Mouse (Mus musculus): ENCODE results near the gene Pygo2. TPM values are rescaled to one million over a fixed set of nuclear protein-coding genes. Genes with fewer than 3 reads are reported as not detected.

Pygo2 gene
- polyA plus RNA-seq, 1 experiment from 2014 or later, result 10.1 TPM

DNA sequence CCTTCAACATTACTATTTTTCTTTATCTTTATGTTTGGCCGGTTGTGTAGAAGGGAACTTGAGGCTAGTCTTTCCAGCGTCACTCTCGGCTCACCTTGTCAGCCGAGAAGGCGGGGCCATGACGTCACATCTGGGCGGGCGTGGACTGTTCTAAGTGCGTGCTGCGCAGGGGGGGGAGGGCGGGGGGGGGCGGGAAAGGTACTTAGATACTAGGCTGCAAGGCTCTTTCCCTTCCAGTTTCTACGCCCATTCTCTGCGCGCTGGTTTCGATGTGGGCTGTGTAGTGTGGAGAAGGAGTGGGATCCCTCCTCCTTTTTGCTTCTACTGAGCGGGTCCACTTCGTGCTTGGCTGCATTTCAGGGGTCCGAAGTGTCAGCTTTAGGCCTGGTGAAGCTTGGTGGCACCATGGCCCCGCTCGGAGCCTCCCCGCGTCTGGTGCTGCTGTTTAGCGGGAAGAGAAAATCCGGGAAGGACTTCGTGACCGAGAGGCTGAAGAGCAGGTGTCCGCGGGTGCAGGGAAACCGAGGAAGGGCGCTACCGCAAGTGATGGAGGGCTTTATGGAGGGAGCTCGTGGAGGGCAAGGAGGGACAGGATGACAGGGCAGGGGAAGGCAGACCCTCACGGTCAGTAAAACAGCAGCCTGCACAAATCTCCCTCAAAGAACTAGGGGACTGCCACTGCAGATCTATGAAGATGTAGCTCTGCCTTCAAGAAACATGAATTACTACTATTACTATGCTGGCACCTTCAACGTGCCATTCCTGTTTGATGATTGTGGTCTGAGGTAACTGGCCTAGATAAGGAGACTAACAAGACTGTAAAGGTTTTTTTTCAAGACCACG is 29.2 kb downstream of the Pygo2 start:
- no peaks in the 10 kb centered on the region for H3K27me3 ChIP-seq
- H3K9me3 ChIP-seq (replicated peaks), result no peaks in the 10 kb centered on the region
- WGBS (ENCODE audit: insufficient replicate concordance), result under 1% methylated on average over 34 of the region's 36 CpGs
- peak; percentile 85 for ATAC-seq (ENCODE audit: insufficient read depth)
- peak overlapping the region; percentile 91 for H3K4me2 ChIP-seq
- no peaks in the 10 kb centered on the region for H3K36me3 ChIP-seq (replicated peaks)
- peak overlapping the region; percentile 85 for H3K27ac ChIP-seq (replicated peaks)
- H3K4me1 ChIP-seq (replicated peaks), result peaks cover 38% of the 10 kb centered on the region
- peak overlapping the region; percentile 69 for H3K9ac ChIP-seq
- peak overlapping the region; percentile 74 for H3K4me3 ChIP-seq (replicated peaks)

DNA sequence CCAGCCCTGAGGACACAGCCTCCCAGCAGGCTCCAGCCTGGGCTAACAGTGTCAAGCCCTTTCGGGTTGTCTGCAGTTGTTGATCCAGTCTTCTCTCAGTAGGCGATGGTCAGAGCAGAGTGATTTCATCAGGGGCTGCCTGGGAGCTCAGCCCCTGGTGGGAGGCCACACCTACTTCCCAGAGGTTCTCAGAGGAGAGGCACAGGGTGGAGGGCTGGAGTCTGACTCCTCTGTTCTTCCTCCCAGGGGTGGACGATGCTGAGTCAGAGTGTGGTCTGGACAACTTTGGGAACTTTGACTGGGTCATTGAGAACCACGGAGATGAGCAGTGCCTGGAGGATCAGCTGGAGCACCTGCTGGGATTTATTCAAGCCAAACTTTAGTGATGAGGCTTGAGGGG is 38.3 kb downstream of the Pygo2 start:
- WGBS (ENCODE audit: insufficient replicate concordance), result 51% methylated on average over 4 of the region's 4 CpGs
- Histone ChIP-seq H3K27ac (replicated peaks) (no peak overlapping the region), H3K27me3 (no peaks in the 10 kb centered on the region), H3K4me2 (no peak overlapping the region), H3K4me3 (replicated peaks) (no peak overlapping the region), H3K9ac (no peak overlapping the region), H3K4me1 (replicated peaks) (no peaks in the 10 kb centered on the region), H3K36me3 (replicated peaks) (peaks cover 18% of the 10 kb centered on the region; the same call in 1 of the 2 replicates), H3K9me3 (replicated peaks) (no peaks in the 10 kb centered on the region)
- ATAC-seq (ENCODE audit: insufficient read depth), result no peak

DNA sequence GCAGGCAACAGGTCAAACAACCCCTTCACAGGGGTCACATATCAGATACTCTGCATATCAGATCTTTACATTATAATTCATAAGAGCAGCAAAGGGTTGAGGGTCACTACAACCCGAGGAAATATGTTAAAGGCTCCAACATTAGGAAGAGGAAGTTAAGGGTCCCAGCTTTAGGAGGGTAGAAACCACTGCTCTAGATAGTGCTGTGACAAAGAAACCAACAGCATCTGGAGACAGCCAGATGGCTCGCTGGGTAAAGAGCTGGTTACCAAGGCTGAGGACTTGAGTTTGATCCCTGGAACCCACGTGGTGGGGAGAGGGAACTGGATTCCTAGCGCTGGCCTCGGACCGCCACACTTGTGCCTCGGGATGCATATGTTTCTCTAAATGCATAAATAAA is 42.3 kb downstream of the Pygo2 start:
- Histone ChIP-seq H3K9me3 (replicated peaks) (no peaks in the 10 kb centered on the region), H3K27me3 (no peaks in the 10 kb centered on the region), H3K9ac (no peak overlapping the region), H3K4me2 (no peak overlapping the region), H3K4me1 (replicated peaks) (no peaks in the 10 kb centered on the region), H3K4me3 (replicated peaks) (no peak overlapping the region), H3K27ac (replicated peaks) (no peak overlapping the region), H3K36me3 (replicated peaks) (peaks cover 17% of the 10 kb centered on the region; the same call in 1 of the 2 replicates)
- no peak for ATAC-seq (ENCODE audit: insufficient read depth)
- 31% methylated on average over 7 of the region's 7 CpGs for WGBS (ENCODE audit: insufficient replicate concordance)

DNA sequence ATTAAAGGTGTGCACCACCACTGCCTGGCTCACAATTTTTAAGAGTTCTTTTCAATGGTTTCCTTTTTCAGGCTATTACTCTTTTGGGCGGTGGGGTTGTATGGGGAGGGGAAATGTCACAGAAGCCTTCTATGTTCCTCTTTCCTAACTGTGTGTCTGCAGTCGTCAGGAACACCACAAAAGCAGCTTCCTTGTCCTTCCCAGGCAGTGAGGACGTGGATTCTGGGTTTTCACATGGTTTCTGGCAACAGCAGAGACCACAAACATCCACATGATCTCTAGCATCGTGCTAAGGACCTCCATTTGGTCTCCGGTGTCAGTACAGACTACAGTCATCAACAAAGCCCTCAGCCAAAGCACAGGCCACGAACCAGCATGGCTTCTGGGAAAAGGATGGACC is 43.8 kb downstream of the Pygo2 start:
- Histone ChIP-seq H3K9ac (no peak overlapping the region), H3K4me3 (replicated peaks) (no peak overlapping the region), H3K36me3 (replicated peaks) (0 out of 2 replicates have a peak, but pooled peaks cover 4% of the 10 kb centered on the region), H3K4me2 (no peak overlapping the region), H3K4me1 (replicated peaks) (no peaks in the 10 kb centered on the region), H3K27me3 (no peaks in the 10 kb centered on the region), H3K27ac (replicated peaks) (no peak overlapping the region), H3K9me3 (replicated peaks) (no peaks in the 10 kb centered on the region)
- ATAC-seq (ENCODE audit: insufficient read depth), result no peak
- WGBS (ENCODE audit: insufficient replicate concordance), result 33% methylated on average over 6 of the region's 6 CpGs

DNA sequence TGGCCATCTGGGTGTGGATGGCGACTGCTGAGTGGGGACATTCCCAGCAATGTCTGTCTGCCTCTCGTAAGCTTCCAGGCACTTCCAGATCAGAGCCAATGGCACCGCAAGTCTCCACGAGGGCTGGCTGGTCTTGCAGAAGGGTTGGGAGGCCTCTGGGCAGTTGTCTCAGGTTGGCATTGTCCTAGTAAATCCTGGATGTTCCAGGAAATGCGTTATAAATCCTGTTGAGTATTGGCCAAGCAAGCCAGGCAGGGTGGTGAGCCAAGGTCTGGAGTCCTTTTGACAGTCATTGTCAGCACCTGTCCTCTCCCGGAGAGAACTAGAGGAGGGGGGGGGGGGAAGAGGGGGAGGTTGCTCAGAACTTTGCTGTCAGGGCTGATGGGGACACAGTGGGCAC is 49.0 kb downstream of the Pygo2 start:
- Histone ChIP-seq H3K9ac (no peak overlapping the region), H3K36me3 (replicated peaks) (no peaks in the 10 kb centered on the region), H3K4me3 (replicated peaks) (no peak overlapping the region), H3K27me3 (no peaks in the 10 kb centered on the region), H3K27ac (replicated peaks) (no peak overlapping the region), H3K4me2 (no peak overlapping the region), H3K9me3 (replicated peaks) (no peaks in the 10 kb centered on the region), H3K4me1 (replicated peaks) (no peaks in the 10 kb centered on the region)
- no peak for ATAC-seq (ENCODE audit: insufficient read depth)
- WGBS (ENCODE audit: insufficient replicate concordance), result 67% methylated on average over 6 of the region's 6 CpGs

DNA sequence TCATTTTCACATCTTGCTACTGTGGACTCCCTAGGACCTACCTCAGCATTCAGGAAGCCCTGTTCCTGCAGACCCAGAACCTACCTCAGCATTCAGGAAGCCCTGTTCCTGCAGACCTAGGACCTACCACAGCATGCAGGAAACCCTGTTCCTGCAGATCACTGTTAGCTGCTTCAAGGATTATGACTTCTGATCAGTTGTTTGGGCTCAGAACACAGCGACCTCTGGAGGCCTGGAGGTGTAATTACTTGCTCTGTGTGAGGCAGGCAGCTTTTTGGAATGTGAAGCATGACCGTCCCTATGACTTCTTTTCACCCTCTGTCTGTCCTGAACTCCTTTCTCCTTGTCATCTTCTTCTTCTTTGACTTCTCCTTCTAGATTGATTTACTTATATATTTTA is 51.5 kb downstream of the Pygo2 start:
- Histone ChIP-seq H3K27ac (replicated peaks) (no peak overlapping the region), H3K9ac (no peak overlapping the region), H3K4me1 (replicated peaks) (no peaks in the 10 kb centered on the region; the same call in 1 of the 2 replicates), H3K27me3 (peaks cover 6% of the 10 kb centered on the region), H3K9me3 (replicated peaks) (no peaks in the 10 kb centered on the region), H3K4me2 (no peak overlapping the region), H3K4me3 (replicated peaks) (no peak overlapping the region), H3K36me3 (replicated peaks) (no peaks in the 10 kb centered on the region)
- ATAC-seq (ENCODE audit: insufficient read depth), result no peak
- 40% methylated on average over 2 of the region's 2 CpGs for WGBS (ENCODE audit: insufficient replicate concordance)

DNA sequence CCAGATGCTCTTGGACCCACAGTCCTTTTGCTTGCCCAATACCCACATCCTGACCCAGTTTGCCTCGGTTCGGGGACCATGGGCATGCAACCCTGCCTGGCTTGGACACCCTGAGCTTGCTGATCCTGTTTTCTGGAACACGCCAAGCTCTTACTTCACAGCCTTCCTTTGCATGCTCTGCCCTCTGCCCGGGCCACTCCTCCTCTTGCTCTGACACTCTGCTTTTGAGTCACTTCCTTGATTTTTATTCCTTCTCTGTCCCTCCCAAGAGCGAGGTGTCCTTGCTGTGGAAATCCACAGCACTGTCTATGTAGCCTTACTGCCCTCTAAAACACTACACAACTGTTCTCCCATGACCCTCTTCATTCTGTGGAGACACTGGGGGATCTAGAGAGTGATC is 52.2 kb downstream of the Pygo2 start:
- 54% methylated on average over 5 of the region's 5 CpGs for WGBS (ENCODE audit: insufficient replicate concordance)
- no peak overlapping the region for H3K4me3 ChIP-seq (replicated peaks)
- no peak overlapping the region for H3K27ac ChIP-seq (replicated peaks)
- H3K4me2 ChIP-seq, result no peak overlapping the region
- no peaks in the 10 kb centered on the region for H3K36me3 ChIP-seq (replicated peaks)
- no peak for ATAC-seq (ENCODE audit: insufficient read depth)
- H3K4me1 ChIP-seq (replicated peaks), result no peaks in the 10 kb centered on the region; the same call in 1 of the 2 replicates
- peaks cover 12% of the 10 kb centered on the region for H3K27me3 ChIP-seq
- H3K9ac ChIP-seq, result no peak overlapping the region
- H3K9me3 ChIP-seq (replicated peaks), result no peaks in the 10 kb centered on the region

Other genes starting within 250 kb of the Pygo2 start
- 2.4 and 2.9 TPM in 2 replicates for gene Fam189b, start 247.1 kb upstream of the Pygo2 start, polyA plus RNA-seq (2015; fragmentation: Nextera tagmentation; extraction: Ambion mirVana)
- gene Gba, start 227.3 kb upstream of the Pygo2 start, polyA plus RNA-seq (2015; fragmentation: Nextera tagmentation; extraction: Ambion mirVana), result 26.1 and 26.2 TPM in 2 replicates
- 1.5 and 2.1 TPM in 2 replicates for gene Thbs3, start 215.0 kb upstream of the Pygo2 start, polyA plus RNA-seq (2015; fragmentation: Nextera tagmentation; extraction: Ambion mirVana)
- 103 and 104 TPM in 2 replicates for gene Mtx1, start 203.1 kb upstream of the Pygo2 start, polyA plus RNA-seq (2015; fragmentation: Nextera tagmentation; extraction: Ambion mirVana)
- 0.50 TPM in 1 of 2 replicates, not detected in the other for gene Muc1, start 201.2 kb upstream of the Pygo2 start, polyA plus RNA-seq (2015; fragmentation: Nextera tagmentation; extraction: Ambion mirVana)
- 116 and 126 TPM in 2 replicates for gene Krtcap2, start 184.2 kb upstream of the Pygo2 start, polyA plus RNA-seq (2015; fragmentation: Nextera tagmentation; extraction: Ambion mirVana)
- gene Trim46, start 183.9 kb upstream of the Pygo2 start, polyA plus RNA-seq (2015; fragmentation: Nextera tagmentation; extraction: Ambion mirVana), result 0.23 and 0.31 TPM in 2 replicates
- gene Dpm3, start 170.9 kb upstream of the Pygo2 start, polyA plus RNA-seq (2015; fragmentation: Nextera tagmentation; extraction: Ambion mirVana), result 45.4 and 54.4 TPM in 2 replicates
- gene Slc50a1, start 159.6 kb upstream of the Pygo2 start, polyA plus RNA-seq (2015; fragmentation: Nextera tagmentation; extraction: Ambion mirVana), result 17.5 and 17.8 TPM in 2 replicates
- gene Efna1, start 149.1 kb upstream of the Pygo2 start, polyA plus RNA-seq (2015; fragmentation: Nextera tagmentation; extraction: Ambion mirVana), result 8.9 and 11.2 TPM in 2 replicates
- gene Efna3, start 107.2 kb upstream of the Pygo2 start, polyA plus RNA-seq (2015; fragmentation: Nextera tagmentation; extraction: Ambion mirVana), result 0.18 and 0.58 TPM in 2 replicates
- gene Efna4, start 92.2 kb upstream of the Pygo2 start, polyA plus RNA-seq (2015; fragmentation: Nextera tagmentation; extraction: Ambion mirVana), result 0.24 and 0.48 TPM in 2 replicates
- 8.8 and 12.7 TPM in 2 replicates for gene Adam15, start 80.2 kb upstream of the Pygo2 start, polyA plus RNA-seq (2015; fragmentation: Nextera tagmentation; extraction: Ambion mirVana)
- 0.06 and 0.07 TPM in 2 replicates for gene Dcst2, start 68.2 kb upstream of the Pygo2 start, polyA plus RNA-seq (2015; fragmentation: Nextera tagmentation; extraction: Ambion mirVana)
- gene Dcst1, start 65.0 kb upstream of the Pygo2 start, polyA plus RNA-seq (2015; fragmentation: Nextera tagmentation; extraction: Ambion mirVana), result 0.05 TPM in 1 of 2 replicates, not detected in the other
- 2.3 and 3.3 TPM in 2 replicates for gene Zbtb7b, start 35.4 kb upstream of the Pygo2 start, polyA plus RNA-seq (2015; fragmentation: Nextera tagmentation; extraction: Ambion mirVana)
- gene Lenep, start 27.4 kb upstream of the Pygo2 start, polyA plus RNA-seq (2015; fragmentation: Nextera tagmentation; extraction: Ambion mirVana), result not detected in 2 replicates
- gene Flad1, start 18.3 kb upstream of the Pygo2 start, polyA plus RNA-seq (2015; fragmentation: Nextera tagmentation; extraction: Ambion mirVana), result 14.3 and 16.4 TPM in 2 replicates
- gene Cks1b, start 11.8 kb upstream of the Pygo2 start, polyA plus RNA-seq (2015; fragmentation: Nextera tagmentation; extraction: Ambion mirVana), result 210 and 229 TPM in 2 replicates
- gene Shc1, start 11.8 kb upstream of the Pygo2 start, polyA plus RNA-seq (2015; fragmentation: Nextera tagmentation; extraction: Ambion mirVana), result 44.8 and 50.6 TPM in 2 replicates
- 7.4 and 8.1 TPM in 2 replicates for gene Pbxip1, start 6.5 kb downstream of the Pygo2 start, polyA plus RNA-seq (2015; fragmentation: Nextera tagmentation; extraction: Ambion mirVana)
- 35.7 and 38.4 TPM in 2 replicates for gene Pmvk, start 24.3 kb downstream of the Pygo2 start, polyA plus RNA-seq (2015; fragmentation: Nextera tagmentation; extraction: Ambion mirVana)
- 0.03 and 0.08 TPM in 2 replicates for gene Kcnn3, start 90.0 kb downstream of the Pygo2 start, polyA plus RNA-seq (2015; fragmentation: Nextera tagmentation; extraction: Ambion mirVana)